ENCODE assay signal across 14 mouse cellular contexts in the genomic region with DNA sequence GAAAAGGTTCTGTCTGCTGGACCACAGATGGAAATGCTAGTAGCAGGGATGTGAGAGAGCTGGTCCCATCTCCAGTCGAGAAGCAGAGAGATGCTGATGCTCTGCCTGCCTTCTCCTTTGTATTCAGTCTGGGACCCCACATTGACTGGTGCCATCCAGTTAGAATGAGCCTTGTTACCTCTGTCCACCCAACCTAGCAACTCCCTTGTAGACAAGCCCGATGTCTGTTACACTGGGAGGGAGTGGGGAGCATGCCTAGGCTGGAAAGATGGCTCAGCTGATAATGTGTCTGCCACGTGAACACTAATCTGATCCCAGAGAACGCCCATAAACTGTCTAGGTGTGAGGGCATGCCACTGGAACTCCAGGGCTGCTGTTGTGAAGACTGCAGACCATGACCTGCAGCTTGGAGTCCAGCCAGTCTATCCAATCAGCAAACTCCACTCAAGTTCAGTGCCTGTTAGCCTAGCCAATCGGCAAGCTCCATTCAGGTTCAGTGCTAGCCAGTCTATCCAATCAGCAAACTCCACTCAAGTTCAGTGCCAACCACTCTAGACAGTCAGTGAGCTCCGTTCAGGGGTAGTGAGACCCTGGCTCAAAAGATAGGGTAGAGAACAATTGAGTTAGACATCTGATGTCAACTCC. TPM values are rescaled to one million over a fixed set of nuclear protein-coding genes. Genes with fewer than 3 reads are reported as not detected.
A peak's percentile ranks its signal among the peaks of the same experiment; 100 is the strongest.
DNase-seq lines count a peak whose midpoint lies in the region; ATAC-seq lines count a peak whose summit lies in the region.
"Had no signal": no experiment of that assay in that cellular context is flagged by ENCODE, and none has a peak within 500 bp of the region (broad histone marks: within the 10 kb centered on the region; RNA-seq: fewer than 3 reads in every experiment).

No protein-coding gene starts in this region.

- DNase-seq in hindbrain, embryonic 14.5 days (ENCODE audit: low spot score) = no peak
- DNase-seq in urinary bladder, adult 2 months (ENCODE audit: low spot score) = peak; percentile 23
- no peak for DNase-seq in urinary bladder, postnatal 10 days (ENCODE audit: low spot score)
- no peak for DNase-seq in layer of hippocampus, postnatal 36 days

- no peaks in the 10 kb centered on the region; the same call in 1 of the 2 replicates for H3K4me1 ChIP-seq in hindbrain, embryonic 16.5 days (ENCODE audit: control insufficient read depth, insufficient read depth, low read depth, low read length)
- H3K4me1 ChIP-seq in hindbrain, embryonic 14.5 days (replicated peaks; ENCODE audit: control insufficient read depth, insufficient read depth, low read length) = no peaks in the 10 kb centered on the region
- no peaks in the 10 kb centered on the region for H3K4me1 ChIP-seq in intestine, embryonic 16.5 days (ENCODE audit: control insufficient read depth, insufficient read depth, low read length)
- H3K4me1 ChIP-seq: forebrain, embryonic 13.5 days; limb, embryonic 13.5 days had no signal

- no peak overlapping the region for H3K4me3 ChIP-seq in hindbrain, embryonic 16.5 days (ENCODE audit: low read length)
- H3K4me3 ChIP-seq in hindbrain, embryonic 14.5 days (replicated peaks; ENCODE audit: low read length) = no peak overlapping the region
- no peak overlapping the region for H3K4me3 ChIP-seq in intestine, embryonic 16.5 days (ENCODE audit: low read length)
- H3K4me3 ChIP-seq: forebrain, embryonic 13.5 days; limb, embryonic 13.5 days had no signal

- WGBS in hindbrain, embryonic 16.5 days = 86% methylated on average over 6 of the region's 6 CpGs
- WGBS in hindbrain, embryonic 14.5 days = 83% methylated on average over 6 of the region's 6 CpGs
- WGBS in intestine, embryonic 16.5 days = 82% methylated on average over 6 of the region's 6 CpGs

- H3K27me3 ChIP-seq in hindbrain, embryonic 16.5 days (replicated peaks; ENCODE audit: control insufficient read depth, insufficient read depth, low read length) = no peaks in the 10 kb centered on the region
- H3K27me3 ChIP-seq in hindbrain, embryonic 14.5 days (ENCODE audit: control insufficient read depth, insufficient read depth, low read length) = no peaks in the 10 kb centered on the region
- no peaks in the 10 kb centered on the region for H3K27me3 ChIP-seq in intestine, embryonic 16.5 days (replicated peaks; ENCODE audit: control insufficient read depth, insufficient read depth, low read length)
- H3K27me3 ChIP-seq: forebrain, embryonic 13.5 days; limb, embryonic 13.5 days had no signal

- H3K27ac ChIP-seq in hindbrain, embryonic 16.5 days (ENCODE audit: low read depth, low read length) = no peak overlapping the region
- no peak overlapping the region for H3K27ac ChIP-seq in hindbrain, embryonic 14.5 days
- no peak overlapping the region for H3K27ac ChIP-seq in intestine, embryonic 16.5 days (ENCODE audit: low read length)
- H3K27ac ChIP-seq: forebrain, embryonic 13.5 days; limb, embryonic 13.5 days; macrophage had no signal

- no peak overlapping the region for H3K4me2 ChIP-seq in hindbrain, embryonic 16.5 days (ENCODE audit: low read length)
- H3K4me2 ChIP-seq in hindbrain, embryonic 14.5 days (replicated peaks) = no peak overlapping the region
- H3K4me2 ChIP-seq in intestine, embryonic 16.5 days (ENCODE audit: low read depth, low read length) = no peak overlapping the region
- H3K4me2 ChIP-seq: forebrain, embryonic 13.5 days; limb, embryonic 13.5 days had no signal

- no peaks in the 10 kb centered on the region for H3K9me3 ChIP-seq in hindbrain, embryonic 16.5 days (ENCODE audit: control insufficient read depth, low read length)
- no peaks in the 10 kb centered on the region for H3K9me3 ChIP-seq in hindbrain, embryonic 14.5 days (ENCODE audit: control insufficient read depth, low read length)
- H3K9me3 ChIP-seq in intestine, embryonic 16.5 days (ENCODE audit: control insufficient read depth, low read length) = no peaks in the 10 kb centered on the region
- H3K9me3 ChIP-seq: forebrain, embryonic 13.5 days; G1E; limb, embryonic 13.5 days had no signal

- ATAC-seq in hindbrain, embryonic 16.5 days = 0 out of 2 replicates have a peak, but pooled peaks have one; percentile 17
- no peak for ATAC-seq in hindbrain, embryonic 14.5 days (ENCODE audit: low FRiP score)
- peak; percentile 43; the same call in 1 of the 2 replicates for ATAC-seq in erythroid progenitor cell, adult 5-6 weeks (replicated peaks; ENCODE audit: low FRiP score, poor library complexity, severe bottlenecking)
- ATAC-seq in intestine, embryonic 16.5 days = no peak
- ATAC-seq: forebrain, embryonic 13.5 days had no signal

- H3K9ac ChIP-seq in hindbrain, embryonic 16.5 days (ENCODE audit: low read depth, low read length) = no peak overlapping the region
- no peak overlapping the region for H3K9ac ChIP-seq in hindbrain, embryonic 14.5 days
- H3K9ac ChIP-seq in intestine, embryonic 16.5 days (ENCODE audit: low read depth, low read length) = no peak overlapping the region
- H3K9ac ChIP-seq: forebrain, embryonic 13.5 days; limb, embryonic 13.5 days had no signal

- H3K36me3 ChIP-seq in hindbrain, embryonic 16.5 days (ENCODE audit: control insufficient read depth, insufficient read depth, low read length) = no peaks in the 10 kb centered on the region
- H3K36me3 ChIP-seq in hindbrain, embryonic 14.5 days (replicated peaks; ENCODE audit: control insufficient read depth, insufficient read depth) = no peaks in the 10 kb centered on the region
- no peaks in the 10 kb centered on the region for H3K36me3 ChIP-seq in intestine, embryonic 16.5 days (ENCODE audit: control insufficient read depth, insufficient read depth, low read length)

RNA-seq across cellular contexts. Expression of gene 4930402F06Rik, which starts 1.3 kb away (rescaled TPM):
- polyA plus RNA-seq in hindbrain, embryonic 16.5 days (2015; fragmentation: Nextera tagmentation; extraction: Ambion mirVana) = not detected in 2 replicates
- polyA plus RNA-seq in hindbrain, embryonic 14.5 days (2014; fragmentation: Nextera tagmentation; extraction: Ambion mirVana) = not detected in 2 replicates
- not detected in 2 replicates for polyA plus RNA-seq in urinary bladder, adult 2 months (2012; rRNA removed)
- not detected in 2 replicates for total RNA-seq in erythroid progenitor cell, adult 5-6 weeks (2015; ENCODE audit: low replicate concordance)
- not detected in 2 replicates for total RNA-seq in erythroid progenitor cell, adult 5-6 weeks (2017; ENCODE audit: low replicate concordance)
- total RNA-seq in layer of hippocampus, postnatal 36 days (2021) = not detected
- polyA plus RNA-seq in intestine, embryonic 16.5 days (2015; fragmentation: Nextera tagmentation; extraction: Ambion mirVana) = not detected in 2 replicates
- total RNA-seq: adrenal gland, adult 2 months; G1E; gastrocnemius, postnatal 36 days had no signal
- polyA plus RNA-seq: adrenal gland, adult 2 months; forebrain, embryonic 13.5 days; G1E; limb, embryonic 13.5 days; macrophage; neural tube, embryonic 11.5 days had no signal

RNA-seq across cellular contexts. Expression of gene 4930568D16Rik, which starts 30.8 kb away (rescaled TPM):
- polyA plus RNA-seq in hindbrain, embryonic 16.5 days (2015; fragmentation: Nextera tagmentation; extraction: Ambion mirVana) = not detected in 2 replicates
- polyA plus RNA-seq in hindbrain, embryonic 14.5 days (2014; fragmentation: Nextera tagmentation; extraction: Ambion mirVana) = not detected in 2 replicates
- not detected in 2 replicates for polyA plus RNA-seq in urinary bladder, adult 2 months (2012; rRNA removed)
- not detected in 2 replicates for total RNA-seq in erythroid progenitor cell, adult 5-6 weeks (2015; ENCODE audit: low replicate concordance)
- total RNA-seq in erythroid progenitor cell, adult 5-6 weeks (2017; ENCODE audit: low replicate concordance) = not detected in 2 replicates
- total RNA-seq in layer of hippocampus, postnatal 36 days (2021) = not detected
- polyA plus RNA-seq in intestine, embryonic 16.5 days (2015; fragmentation: Nextera tagmentation; extraction: Ambion mirVana) = not detected in 2 replicates
- total RNA-seq: adrenal gland, adult 2 months; gastrocnemius, postnatal 36 days had no signal
- polyA plus RNA-seq: adrenal gland, adult 2 months; forebrain, embryonic 13.5 days; G1E; limb, embryonic 13.5 days; macrophage; neural tube, embryonic 11.5 days had no signal

Comparison
In these comparisons a context has a peak if more than half of its experiments do, and no peak if none do; other contexts are left out.
1. ATAC-seq: peak in hindbrain, embryonic 16.5 days (single experiment) and erythroid progenitor cell, adult 5-6 weeks (single experiment); none in hindbrain, embryonic 14.5 days (single experiment) and intestine, embryonic 16.5 days (single experiment).